Mouse (Mus musculus) kidney, embryonic 14.5 days (tissue): Measurements from ENCODE around the gene Fhit. TPM values are rescaled to one million over a fixed set of nuclear protein-coding genes. Genes with fewer than 3 reads are reported as not detected.

Experiments used
- ATAC-seq: fragments of 200-750 bp; cut with Nextera tagmentation; 2 replicates; pipeline ENCODE4 v1.8.0; 2017; ENCODE audit warnings: moderate number of reproducible peaks, mild to moderate bottlenecking, moderate TSS enrichment, moderate library complexity; ENCODE audit not compliant: low FRiP score, low TSS enrichment
- H3K27ac ChIP-seq: fragments of 300-500 bp; sonication (generic); 2 replicates; pipeline ENCODE4 v1.5.1; 2014; ENCODE audit warnings: low read depth, mild to moderate bottlenecking, low read length, moderate library complexity, mixed read lengths
- H3K27me3 ChIP-seq: fragments of 300-500 bp; sonication (generic); 2 replicates; pipeline ENCODE4 v1.6.1; 2014; ENCODE audit warnings: mild to moderate bottlenecking, low read length; ENCODE audit not compliant: control insufficient read depth, insufficient read depth
- H3K36me3 ChIP-seq: fragments of 300-500 bp; sonication (generic); 2 replicates; pipeline ENCODE4 v1.6.1; 2014; ENCODE audit warnings: low read length, mixed read lengths; ENCODE audit not compliant: control insufficient read depth, insufficient read depth
- H3K4me1 ChIP-seq: fragments of 300-500 bp; sonication (generic); 2 replicates; pipeline ENCODE4 v1.6.1; 2014; ENCODE audit warnings: low read length, mixed read lengths; ENCODE audit not compliant: control insufficient read depth, insufficient read depth
- H3K4me2 ChIP-seq: fragments of 300-500 bp; sonication (generic); replicated peaks from 2 replicates; pipeline ENCODE4 v1.6.1; 2014; ENCODE audit warnings: low read depth, mild to moderate bottlenecking, low read length
- H3K4me3 ChIP-seq: fragments of 300-500 bp; sonication (generic); 2 replicates; pipeline ENCODE4 v1.5.1; 2014; ENCODE audit warnings: mild to moderate bottlenecking, low read length
- H3K9ac ChIP-seq: fragments of 300-500 bp; sonication (generic); 2 replicates; pipeline ENCODE4 v1.6.1; 2014; ENCODE audit warnings: low read depth, mild to moderate bottlenecking, low read length, moderate library complexity
- H3K9me3 ChIP-seq: fragments of 300-500 bp; sonication (generic); 2 replicates; pipeline ENCODE4 v1.6.1; 2016; ENCODE audit warnings: low read length; ENCODE audit not compliant: control insufficient read depth
- WGBS: fragments of 180-500 bp; shearing (Covaris S2); extraction: QIAGEN DNeasy Blood & Tissue Kit; methylation state at CpG from one replicate; pipeline ENCODE4 v1.1.7; 2014; 5-methylcytosine and 5-hydroxymethylcytosine counted together
- polyA plus RNA-seq: library from polyadenylated mRNA; unstranded; fragments of >200 nt; fragmentation: Nextera tagmentation; extraction: Ambion mirVana; gene quantifications from 2 replicates; pipeline ENCODE4 v1.2.1, GENCODE M21; 2014

Fhit gene
- polyA plus RNA-seq, 1 experiment from 2014 or later: 7.0 TPM

GRCm38 (mm10) chr14:10139311-10139710 lies 1022.5 kb downstream of the Fhit start:
- no peaks in the 10 kb centered on the region for H3K36me3 ChIP-seq
- no peak overlapping the region for H3K4me2 ChIP-seq
- no peaks in the 10 kb centered on the region for H3K27me3 ChIP-seq
- H3K9ac ChIP-seq: no peak overlapping the region
- H3K4me1 ChIP-seq: no peaks in the 10 kb centered on the region
- ATAC-seq: no peak
- H3K9me3 ChIP-seq: no peaks in the 10 kb centered on the region
- no peak overlapping the region for H3K27ac ChIP-seq
- H3K4me3 ChIP-seq: no peak overlapping the region

- Histone ChIP-seq H3K9me3 (no peaks in the 10 kb centered on the region), H3K36me3 (no peaks in the 10 kb centered on the region), H3K27me3 (no peaks in the 10 kb centered on the region), H3K27ac (no peak overlapping the region), H3K4me2 (no peak overlapping the region), H3K4me1 (no peaks in the 10 kb centered on the region), H3K9ac (no peak overlapping the region), H3K4me3 (no peak overlapping the region)
- no peak for ATAC-seq
- WGBS: 71% methylated on average over 10 of the region's 10 CpGs
These were observed 1028.0 kb downstream of the Fhit start for GRCm38 (mm10) chr14:10133873-10134272.

- 91% methylated on average over 4 of the region's 4 CpGs for WGBS
- Histone ChIP-seq H3K27me3 (no peaks in the 10 kb centered on the region), H3K27ac (no peak overlapping the region), H3K4me1 (no peaks in the 10 kb centered on the region), H3K36me3 (no peaks in the 10 kb centered on the region), H3K9ac (no peak overlapping the region), H3K4me2 (no peak overlapping the region), H3K4me3 (no peak overlapping the region), H3K9me3 (no peaks in the 10 kb centered on the region)
- no peak for ATAC-seq
These were observed 1032.2 kb downstream of the Fhit start for GRCm38 (mm10) chr14:10129675-10130074.

- Histone ChIP-seq H3K9me3 (no peaks in the 10 kb centered on the region), H3K4me1 (no peaks in the 10 kb centered on the region), H3K36me3 (no peaks in the 10 kb centered on the region), H3K27me3 (no peaks in the 10 kb centered on the region), H3K4me3 (no peak overlapping the region), H3K9ac (no peak overlapping the region), H3K27ac (no peak overlapping the region), H3K4me2 (no peak overlapping the region)
- no peak for ATAC-seq
- WGBS: 82% methylated on average over 7 of the region's 7 CpGs
These were observed 1032.7 kb downstream of the Fhit start for GRCm38 (mm10) chr14:10129088-10129487.

- Histone ChIP-seq H3K4me3 (no peak overlapping the region), H3K4me1 (no peaks in the 10 kb centered on the region), H3K9me3 (no peaks in the 10 kb centered on the region), H3K9ac (no peak overlapping the region), H3K27me3 (no peaks in the 10 kb centered on the region), H3K27ac (no peak overlapping the region), H3K4me2 (no peak overlapping the region), H3K36me3 (no peaks in the 10 kb centered on the region)
- no peak for ATAC-seq
These were observed 1035.3 kb downstream of the Fhit start for GRCm38 (mm10) chr14:10126536-10126935.

- H3K9ac ChIP-seq: no peak overlapping the region
- WGBS: 76% methylated on average over 4 of the region's 4 CpGs
These were observed 1039.7 kb downstream of the Fhit start for GRCm38 (mm10) chr14:10122176-10122575.

GRCm38 (mm10) chr14:10096236-10096635 lies 1065.6 kb downstream of the Fhit start:
- ATAC-seq: no peak
- no peak overlapping the region for H3K4me3 ChIP-seq

More at GRCm38 (mm10) chr14:10122176-10122575, 1039.7 kb downstream of the Fhit start:
- Histone ChIP-seq H3K4me3 (no peak overlapping the region), H3K27ac (no peak overlapping the region), H3K36me3 (no peaks in the 10 kb centered on the region), H3K4me1 (no peaks in the 10 kb centered on the region), H3K4me2 (no peak overlapping the region), H3K27me3 (no peaks in the 10 kb centered on the region), H3K9me3 (no peaks in the 10 kb centered on the region)
- no peak for ATAC-seq

GRCm38 (mm10) chr14:10079062-10079461 lies 1082.8 kb downstream of the Fhit start:
- Histone ChIP-seq H3K4me1 (no peaks in the 10 kb centered on the region), H3K27me3 (no peaks in the 10 kb centered on the region), H3K4me2 (no peak overlapping the region), H3K36me3 (no peaks in the 10 kb centered on the region), H3K27ac (no peak overlapping the region), H3K9ac (no peak overlapping the region), H3K4me3 (no peak overlapping the region), H3K9me3 (no peaks in the 10 kb centered on the region)
- WGBS: 83% methylated on average over 3 of the region's 3 CpGs
- ATAC-seq: no peak

More at GRCm38 (mm10) chr14:10096236-10096635, 1065.6 kb downstream of the Fhit start:
- H3K36me3 ChIP-seq: no peaks in the 10 kb centered on the region
- H3K9ac ChIP-seq: no peak overlapping the region
- H3K4me1 ChIP-seq: no peaks in the 10 kb centered on the region
- 91% methylated on average over 2 of the region's 2 CpGs for whole genome bisulfite sequencing
- no peak overlapping the region for H3K27ac ChIP-seq
- no peaks in the 10 kb centered on the region for H3K27me3 ChIP-seq
- no peaks in the 10 kb centered on the region for H3K9me3 ChIP-seq
- H3K4me2 ChIP-seq: no peak overlapping the region

GRCm38 (mm10) chr14:10049947-10050346 lies 1111.9 kb downstream of the Fhit start:
- 0 out of 2 replicates have a peak, but pooled peaks cover 2% of the 10 kb centered on the region for H3K9me3 ChIP-seq
- H3K9ac ChIP-seq: no peak overlapping the region
- WGBS: 85% methylated on average over 3 of the region's 3 CpGs
- H3K4me2 ChIP-seq: no peak overlapping the region
- no peaks in the 10 kb centered on the region for H3K36me3 ChIP-seq
- no peak overlapping the region for H3K4me3 ChIP-seq
- no peaks in the 10 kb centered on the region for H3K4me1 ChIP-seq
- ATAC-seq: no peak
- no peaks in the 10 kb centered on the region for H3K27me3 ChIP-seq
- no peak overlapping the region for H3K27ac ChIP-seq
